Mouse (Mus musculus) natural killer cell, adult 2 months (primary cell): Measurements from ENCODE around the gene Aebp1.

Experiments used
- DNase-seq, 2 experiments: peaks; one replicate each; pipeline ENCODE4 v3.0.0; 2022; ENCODE audit warnings: low spot score in 2 of 2

Aebp1 gene

GRCm38 (mm10) chr11:5861678-5862393 is at the start of gene Aebp1:
Gene Aebp1 (plus strand): TSS chr11:5861947.
- no peak for DNase-seq

GRCm38 (mm10) chr11:5813381-5813780 is 48.4 kb upstream of the Aebp1 start:
- no peak for DNase-seq

- no peak for DNase-seq
These were observed 42.5 kb upstream of the Aebp1 start for GRCm38 (mm10) chr11:5819223-5819622.

GRCm38 (mm10) chr11:5825432-5825831 is 36.3 kb upstream of the Aebp1 start:
- no peak for DNase-seq

- no peak for DNase-seq
These were observed 33.8 kb upstream of the Aebp1 start for GRCm38 (mm10) chr11:5827931-5828330.

- no peak for DNase-seq
These were observed 33.1 kb upstream of the Aebp1 start for GRCm38 (mm10) chr11:5828509-5829191.

- no peak for DNase-seq
These were observed 32.4 kb upstream of the Aebp1 start for GRCm38 (mm10) chr11:5829327-5829726.

- no peak for DNase-seq
These were observed 27.2 kb upstream of the Aebp1 start for GRCm38 (mm10) chr11:5834506-5834905.

- DNase-seq: no peak
These were observed 26.7 kb upstream of the Aebp1 start for GRCm38 (mm10) chr11:5835057-5835456.

- DNase-seq: no peak
These were observed 25.6 kb upstream of the Aebp1 start for GRCm38 (mm10) chr11:5836126-5836525.

GRCm38 (mm10) chr11:5837251-5838246 is 24.2 kb upstream of the Aebp1 start, which contains the start of gene Polm:
Gene Polm (minus strand): TSS chr11:5838016.
- DNase-seq: peak; percentile 84 to 89

- DNase-seq: no peak
These were observed 21.4 kb upstream of the Aebp1 start for GRCm38 (mm10) chr11:5840346-5840745.

GRCm38 (mm10) chr11:5841751-5842150 is 20.0 kb upstream of the Aebp1 start:
- no peak for DNase-seq

GRCm38 (mm10) chr11:5843131-5843530 is 18.6 kb upstream of the Aebp1 start:
- DNase-seq: no peak

- DNase-seq: no peak
These were observed 15.0 kb upstream of the Aebp1 start for GRCm38 (mm10) chr11:5846639-5847345.

- DNase-seq: no peak
These were observed 13.0 kb upstream of the Aebp1 start for GRCm38 (mm10) chr11:5848741-5849140.

GRCm38 (mm10) chr11:5849316-5849715 is 12.4 kb upstream of the Aebp1 start:
- DNase-seq: no peak

GRCm38 (mm10) chr11:5850452-5850851 is 11.3 kb upstream of the Aebp1 start:
- DNase-seq: no peak

- no peak for DNase-seq
These were observed 10.6 kb upstream of the Aebp1 start for GRCm38 (mm10) chr11:5851021-5851736.

GRCm38 (mm10) chr11:5852314-5852713 is 9.4 kb upstream of the Aebp1 start:
- no peak for DNase-seq

- DNase-seq: no peak
These were observed 6.3 kb upstream of the Aebp1 start for GRCm38 (mm10) chr11:5855481-5855880.
